Mouse (Mus musculus): ENCODE data around the gene Smyd3.
A peak's percentile ranks its signal among the peaks of the same experiment; 100 is the strongest.

Smyd3 gene

GRCm38 (mm10) chr1:179152376-179152775, 365.5 kb downstream of the Smyd3 start:
- DNase-seq = no peak

DNA sequence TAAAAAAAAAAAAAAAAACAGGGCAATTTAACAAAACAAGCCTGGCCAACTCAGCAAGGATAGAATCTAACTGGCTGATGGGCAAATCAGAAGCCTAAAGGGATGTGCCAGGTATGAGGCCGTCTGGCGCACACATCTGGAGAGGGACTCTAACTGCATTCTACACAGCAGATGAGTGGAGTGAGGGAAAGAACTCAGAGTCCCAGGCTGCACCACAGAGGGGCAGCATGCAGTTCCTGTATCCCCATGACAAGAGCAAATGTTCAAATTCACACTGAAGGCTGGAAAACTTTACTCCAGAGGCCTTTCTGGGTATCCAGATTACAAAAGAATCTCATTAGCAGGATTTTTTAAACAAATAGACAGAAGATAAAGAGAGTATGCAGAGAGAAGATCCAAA, 366.6 kb downstream of the Smyd3 start:
- no peak for DNase-seq

DNA sequence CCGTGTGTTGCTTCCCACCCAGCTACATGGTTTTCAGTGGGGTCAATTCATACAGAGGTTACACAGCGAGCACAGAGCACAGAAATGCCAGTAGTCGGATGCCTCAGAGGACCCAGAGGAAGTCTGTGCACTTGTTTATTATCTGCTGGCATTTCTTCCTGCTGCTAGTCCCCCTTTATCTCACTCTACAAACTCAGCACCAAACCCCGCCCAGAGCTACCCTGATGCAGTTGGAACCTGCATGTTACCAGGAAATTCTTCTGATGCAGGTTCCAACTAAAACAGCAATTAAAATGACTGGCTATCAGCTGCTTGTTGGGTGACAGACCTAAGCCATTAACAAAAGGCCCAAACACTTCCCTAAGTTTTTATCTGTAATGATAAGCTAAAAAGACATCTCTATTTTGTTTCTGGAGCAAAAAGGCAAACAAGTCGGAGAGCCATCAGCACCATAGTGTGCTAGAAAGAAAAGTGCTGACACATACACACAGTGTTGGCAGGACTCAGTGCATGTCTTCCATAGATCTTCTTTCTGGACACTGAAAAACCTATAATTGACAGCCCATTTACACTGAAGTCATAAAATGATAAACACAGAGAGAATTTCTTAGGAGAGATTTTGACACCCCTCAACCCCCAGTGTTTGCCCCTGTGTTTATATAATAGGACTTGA, 368.2 kb downstream of the Smyd3 start:
- no peak for DNase-seq

DNA sequence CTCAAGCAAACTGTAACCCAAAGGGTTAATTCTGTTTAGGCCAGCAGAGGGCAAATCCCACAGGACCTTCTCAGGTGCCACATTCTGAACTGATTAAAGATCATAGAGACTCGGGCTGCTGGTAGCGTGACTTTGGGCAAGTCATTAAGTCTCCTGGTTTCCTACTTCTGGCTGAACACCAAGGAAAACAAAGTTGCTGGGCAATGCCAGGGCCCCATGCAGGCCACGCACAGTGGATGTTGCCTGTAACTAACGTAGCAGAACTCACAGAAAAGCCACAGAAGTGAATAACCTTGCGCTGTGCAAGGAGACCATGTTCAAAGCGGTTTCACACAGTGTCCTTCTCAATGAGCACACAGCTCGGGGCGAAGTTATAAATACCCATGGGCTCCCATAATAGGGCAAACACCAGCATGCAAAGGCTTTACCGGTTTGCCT, 371.1 kb downstream of the Smyd3 start:
- DNase-seq = no peak

DNA sequence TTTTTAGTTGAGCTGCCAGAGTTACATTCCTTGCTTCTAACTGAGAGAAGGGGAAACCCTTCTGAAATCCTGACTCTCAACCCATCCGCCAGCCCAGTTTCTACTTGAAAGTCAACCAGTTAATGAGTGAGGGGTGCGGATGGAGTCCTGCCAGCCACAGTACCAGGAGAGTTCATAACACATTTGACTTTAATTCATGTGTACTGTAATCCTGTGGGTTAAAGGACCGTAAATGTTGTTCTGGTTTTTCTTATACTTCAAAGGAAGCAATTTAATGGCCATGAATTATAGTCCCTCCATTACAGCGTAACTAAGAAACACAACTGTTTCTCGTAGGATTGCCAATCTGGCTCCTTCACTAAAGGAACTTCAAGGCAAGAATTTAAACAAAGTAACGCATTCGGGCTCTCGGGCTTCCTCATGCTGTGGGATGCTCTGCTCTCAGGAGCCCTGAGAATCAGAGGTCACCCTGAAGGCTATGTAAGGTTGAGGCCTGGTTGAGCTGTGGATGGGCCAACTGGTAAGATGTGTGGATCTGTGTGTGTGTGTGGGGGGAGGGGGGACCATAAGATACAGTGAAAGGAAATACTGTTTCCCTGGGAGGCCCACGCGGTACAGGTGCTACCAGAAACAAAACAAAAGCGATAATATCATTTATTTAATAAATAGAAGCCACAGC, 374.5 kb downstream of the Smyd3 start:
- DNase-seq = no peak

- peak; percentile 53 for DNase-seq
Observed at GRCm38 (mm10) chr1:179142177-179142576, 375.7 kb downstream of the Smyd3 start.

- DNase-seq = no peak
Observed at GRCm38 (mm10) chr1:179141071-179141650, 376.7 kb downstream of the Smyd3 start.

DNA sequence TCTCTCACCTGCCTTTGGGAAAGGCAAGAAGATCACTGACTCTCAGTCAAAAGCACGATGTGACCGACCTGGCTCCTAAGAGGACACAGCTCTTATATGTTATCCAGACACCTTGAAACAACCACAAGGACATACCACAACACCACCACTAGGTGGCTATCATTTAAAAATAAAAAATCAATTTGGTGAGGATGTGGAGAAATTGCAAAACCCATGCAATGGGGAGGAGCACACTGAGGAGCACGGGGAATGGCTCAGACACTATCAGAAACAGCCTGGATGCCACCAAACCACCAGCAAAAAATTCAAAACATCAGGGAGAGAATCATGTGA, 380.7 kb downstream of the Smyd3 start:
- DNase-seq = no peak

GRCm38 (mm10) chr1:179136461-179137144, 381.2 kb downstream of the Smyd3 start:
- DNase-seq = no peak

GRCm38 (mm10) chr1:179129995-179130394, 387.8 kb downstream of the Smyd3 start:
- DNase-seq = no peak

- no peak for DNase-seq
Observed at GRCm38 (mm10) chr1:179126287-179126686, 391.6 kb downstream of the Smyd3 start.

GRCm38 (mm10) chr1:179122476-179123229, 395.2 kb downstream of the Smyd3 start:
- no peak for DNase-seq

- no peak for DNase-seq
Observed at GRCm38 (mm10) chr1:179120217-179120966, 397.4 kb downstream of the Smyd3 start.

GRCm38 (mm10) chr1:179118673-179119072, 399.2 kb downstream of the Smyd3 start:
- DNase-seq = no peak

DNA sequence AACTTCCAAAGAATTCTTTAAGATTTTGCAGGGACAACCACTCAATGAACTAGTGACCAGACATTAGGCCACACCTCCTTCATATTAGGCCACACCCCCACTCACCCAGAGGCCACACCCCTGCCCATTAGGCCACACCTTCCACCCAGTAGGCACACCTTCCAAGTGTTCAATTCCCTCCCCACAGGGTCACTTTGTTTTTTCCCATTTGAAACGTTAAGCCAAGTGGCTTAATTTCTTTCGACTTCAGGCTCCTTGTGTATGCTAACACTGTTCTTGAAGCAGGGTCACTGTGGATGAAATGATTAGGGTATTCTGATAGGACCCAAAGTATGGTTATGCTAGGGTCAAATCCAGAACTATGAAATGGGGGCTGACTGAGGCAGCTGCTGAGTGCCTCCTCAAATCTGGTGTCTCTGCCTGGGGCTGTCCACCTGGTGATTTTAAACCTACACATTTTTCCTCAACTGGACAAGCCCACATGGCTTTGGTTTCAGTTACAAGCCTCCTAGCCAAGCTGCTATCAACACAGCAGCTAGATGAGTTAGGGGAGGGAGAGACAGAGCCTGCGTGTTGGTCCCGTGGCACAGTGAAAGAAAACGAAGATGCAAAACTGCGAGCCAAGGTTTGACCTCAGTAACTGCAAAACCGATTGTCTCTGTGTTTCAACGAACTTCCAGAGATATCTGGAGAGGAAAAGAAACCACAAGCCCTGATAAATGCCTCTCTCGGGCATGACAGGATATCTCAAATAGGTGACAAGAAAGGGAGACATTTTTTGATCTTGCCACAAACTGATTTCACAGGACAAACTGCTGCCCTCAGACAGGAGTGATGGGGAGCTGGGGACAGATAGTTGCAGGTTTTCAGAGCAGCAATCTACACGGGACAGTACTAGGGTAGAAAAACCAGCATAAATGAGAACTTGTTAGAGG, 400.8 kb downstream of the Smyd3 start:
- no peak for DNase-seq

DNA sequence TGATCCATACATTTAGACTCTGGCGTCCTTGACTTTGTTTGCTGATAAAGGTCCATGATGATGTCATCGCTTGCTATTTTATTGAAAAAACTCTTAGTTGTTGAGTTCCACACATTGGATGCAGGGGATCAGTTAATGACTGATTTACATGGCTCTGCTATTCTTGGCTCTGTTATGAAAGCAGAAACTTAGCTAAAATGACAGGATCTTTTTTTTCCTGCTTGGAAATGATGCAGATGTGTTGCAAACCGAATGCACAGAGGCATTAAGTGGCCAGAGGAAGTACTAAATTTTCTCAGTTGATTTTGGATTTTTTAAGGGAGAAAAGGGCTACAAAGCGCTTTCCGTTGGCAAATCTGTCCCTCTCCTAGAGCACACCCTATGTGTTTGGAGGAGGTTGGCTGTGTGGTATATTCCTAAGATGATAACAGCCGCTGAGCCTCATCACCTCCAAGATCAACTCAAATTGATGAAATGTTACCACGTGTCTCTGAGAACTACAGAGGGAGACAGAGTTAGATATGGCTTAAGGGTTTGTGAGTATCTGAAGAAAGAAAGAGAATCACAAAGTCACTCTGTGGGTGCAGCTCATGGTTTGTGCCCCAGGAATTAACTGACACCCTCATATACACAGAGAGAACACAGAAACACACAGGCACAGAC, 402.9 kb downstream of the Smyd3 start:
- DNase-seq = no peak

DNA sequence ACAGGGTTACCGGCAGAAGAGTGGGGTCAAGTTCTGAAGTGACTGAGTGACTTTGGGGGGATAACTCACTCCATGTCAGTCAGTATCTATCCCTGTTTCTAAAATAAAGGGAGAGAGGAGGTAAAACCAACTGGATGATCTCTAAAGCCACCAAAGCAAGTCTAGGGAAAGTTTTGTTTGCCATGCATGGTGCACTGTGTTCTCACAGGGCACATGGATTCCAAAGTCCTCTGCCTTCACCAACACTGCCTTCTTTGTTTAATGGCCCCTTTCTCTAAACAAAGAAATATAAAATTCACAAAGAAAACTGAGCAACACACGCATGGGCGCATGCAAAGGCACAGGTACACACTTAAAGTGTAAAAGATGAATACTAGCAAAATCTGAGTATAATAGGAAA, 403.5 kb downstream of the Smyd3 start:
- no peak for DNase-seq

DNA sequence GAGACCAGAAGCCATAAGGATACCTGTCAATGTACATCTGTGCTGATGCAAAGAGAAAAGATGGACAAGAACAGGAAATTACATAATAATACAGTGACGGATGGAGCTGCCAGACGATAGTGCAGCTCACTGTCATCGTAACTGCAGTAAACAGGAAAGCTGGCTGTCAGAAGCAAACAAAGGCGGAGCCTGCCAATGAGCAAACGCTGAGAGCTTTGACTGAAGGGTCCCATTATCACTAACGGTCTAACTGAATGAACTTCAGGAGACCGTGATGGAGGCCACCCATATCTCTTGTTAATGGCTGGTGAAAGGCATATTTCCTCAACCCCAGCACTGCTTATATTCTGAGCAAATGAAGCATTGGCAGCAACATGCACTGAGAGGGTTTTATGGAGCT, 409.1 kb downstream of the Smyd3 start:
- no peak for DNase-seq

DNA sequence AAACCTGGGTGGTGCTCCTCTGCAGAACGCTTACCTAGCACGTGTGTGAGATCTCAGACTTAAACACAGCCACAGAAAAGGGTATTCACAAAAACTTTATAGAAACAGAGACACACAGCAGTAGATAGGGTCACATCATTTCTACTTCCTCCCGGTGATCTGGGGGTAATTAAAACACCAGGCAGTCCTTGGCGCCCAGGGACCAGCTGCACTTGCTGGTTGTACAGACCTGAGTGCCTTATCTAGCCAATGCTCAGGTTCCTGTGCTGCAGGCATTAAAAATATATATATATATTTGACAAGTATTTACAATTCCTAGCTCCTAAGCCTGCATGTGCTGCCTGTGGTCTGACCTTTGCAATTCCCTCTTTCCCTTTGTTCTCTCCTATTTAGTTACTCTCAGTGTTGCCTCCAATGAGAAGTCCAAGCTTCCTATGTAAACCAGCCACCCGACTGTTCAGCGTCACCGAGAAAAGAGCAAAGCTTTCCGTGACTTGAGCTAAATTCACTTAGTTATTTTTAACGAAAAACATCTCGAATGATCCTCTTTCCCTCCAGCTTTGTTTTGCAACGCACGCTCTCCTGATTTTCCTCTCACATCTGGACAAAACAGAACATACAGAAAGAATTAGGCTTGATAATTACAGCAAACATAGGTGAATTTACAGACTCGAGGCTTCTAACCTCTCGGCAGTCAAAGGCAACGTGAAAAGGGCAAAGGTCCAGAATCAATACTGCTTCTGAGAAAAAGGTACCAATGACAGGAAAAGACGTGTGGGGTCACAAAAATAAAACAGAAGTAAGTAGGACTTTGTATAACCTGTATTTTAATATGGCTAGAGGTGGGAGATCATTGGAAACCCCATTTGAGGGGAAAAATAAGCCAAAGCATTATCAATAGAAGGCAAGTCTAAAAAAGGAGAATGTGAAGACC, 409.8 kb downstream of the Smyd3 start:
- no peak for DNase-seq

Data from thymus, postnatal 14 days (tissue).